Mouse (Mus musculus): ENCODE results near the gene Spata31d1a. TPM values are rescaled to one million over a fixed set of nuclear protein-coding genes. Genes with fewer than 3 reads are reported as not detected.
"Not testable (repeated sequence)": the region's sequence is repeated elsewhere in the genome, so short reads cannot be mapped to it uniquely, and the experiment has no call there.

Gene Spata31d1a
- polyA plus RNA-seq, 1 experiment from 2014 or later: 0.41 TPM

- Histone ChIP-seq H3K9ac (replicated peaks; ENCODE audit: low read depth) (no peak within 1 kb of the TSS), H3K9me3 (ENCODE audit: low read length) (no peaks in the 10 kb centered on the region), H3K27me3 (replicated peaks; ENCODE audit: insufficient read depth, low read length) (no peaks in the 10 kb centered on the region), H3K27ac (ENCODE audit: low read length) (no peak within 1 kb of the TSS), H3K4me3 (ENCODE audit: low read depth, low read length) (no peak within 1 kb of the TSS), H3K4me1 (ENCODE audit: insufficient read depth, low read depth, low read length) (no peaks in the 10 kb centered on the region), H3K36me3 (ENCODE audit: insufficient read depth, low read length) (no peaks in the 10 kb centered on the region), H3K4me2 (replicated peaks; ENCODE audit: low read depth, low read length) (no peak within 1 kb of the TSS)
- WGBS: 38% methylated on average over 7 of the region's 7 CpGs
- no peak for ATAC-seq
- DNase-seq (ENCODE audit: low spot score): no peak
- no peak for TF ChIP-seq CTCF (IDR thresholded peaks at IDR 0.05)
- no peak for TF ChIP-seq EP300 (IDR thresholded peaks at IDR 0.05)
Observed at GRCm38 (mm10) chr13:59731652-59732051, 21.5 kb upstream of the Spata31d1a start, which contains the start of gene Spata31d1d. Spata31d1d (minus strand) TSS chr13:59731752.

GRCm38 (mm10) chr13:59728378-59729093 lies 18.4 kb upstream of the Spata31d1a start:
- Histone ChIP-seq H3K9ac (replicated peaks; ENCODE audit: low read depth) (no peak overlapping the region), H3K4me2 (replicated peaks; ENCODE audit: low read depth, low read length) (no peak overlapping the region), H3K27ac (ENCODE audit: low read length) (no peak overlapping the region), H3K4me3 (ENCODE audit: low read depth, low read length) (no peak overlapping the region), H3K9me3 (ENCODE audit: low read length) (no peaks in the 10 kb centered on the region), H3K36me3 (ENCODE audit: insufficient read depth, low read length) (no peaks in the 10 kb centered on the region), H3K4me1 (ENCODE audit: insufficient read depth, low read depth, low read length) (no peaks in the 10 kb centered on the region), H3K27me3 (replicated peaks; ENCODE audit: insufficient read depth, low read length) (no peaks in the 10 kb centered on the region)
- ATAC-seq (peak; percentile 93), DNase-seq (ENCODE audit: low spot score) (peak; percentile 93)
- TF ChIP-seq CTCF (IDR thresholded peaks at IDR 0.05) (peak; percentile 98), EP300 (IDR thresholded peaks at IDR 0.05) (no peak)
- WGBS: 12% methylated on average over 7 of the region's 7 CpGs

DNA sequence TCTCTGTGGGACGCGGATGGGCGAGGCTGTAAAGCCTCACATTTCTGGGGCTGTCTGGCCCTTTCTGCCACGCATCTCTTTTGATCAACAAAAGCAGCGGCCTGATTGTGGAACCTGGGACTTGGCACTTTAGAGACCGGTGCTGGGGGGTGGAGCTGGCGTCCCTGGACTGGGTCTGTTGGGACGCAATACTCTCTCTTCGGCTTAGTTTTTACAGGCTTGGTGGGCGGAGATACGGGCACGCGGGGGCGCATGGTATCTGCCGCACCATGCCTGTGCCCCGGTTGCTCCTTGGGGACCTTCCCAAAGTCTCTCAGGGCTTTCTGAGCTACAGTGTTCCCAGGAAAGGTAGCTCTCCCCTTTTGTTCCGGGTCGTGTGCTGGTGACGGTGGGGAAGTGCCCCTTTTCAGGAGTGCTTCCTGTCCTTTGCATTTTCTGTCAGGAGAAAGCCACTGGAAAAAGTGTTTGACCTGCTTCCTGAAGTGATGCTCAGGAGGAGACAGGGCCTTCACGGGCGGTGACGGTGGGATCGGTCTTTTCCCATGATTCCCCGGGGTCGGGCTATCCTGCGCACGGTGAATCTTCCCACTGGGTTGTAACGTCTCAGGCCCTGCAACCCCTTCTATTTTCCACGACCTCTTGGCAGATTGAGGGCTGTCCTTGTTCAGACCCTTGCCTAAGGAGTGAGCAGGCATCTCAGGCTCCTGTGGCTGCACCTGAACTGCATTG lies 16.2 kb upstream of the Spata31d1a start:
- no peak overlapping the region for H3K9ac ChIP-seq (replicated peaks; ENCODE audit: low read depth)

DNA sequence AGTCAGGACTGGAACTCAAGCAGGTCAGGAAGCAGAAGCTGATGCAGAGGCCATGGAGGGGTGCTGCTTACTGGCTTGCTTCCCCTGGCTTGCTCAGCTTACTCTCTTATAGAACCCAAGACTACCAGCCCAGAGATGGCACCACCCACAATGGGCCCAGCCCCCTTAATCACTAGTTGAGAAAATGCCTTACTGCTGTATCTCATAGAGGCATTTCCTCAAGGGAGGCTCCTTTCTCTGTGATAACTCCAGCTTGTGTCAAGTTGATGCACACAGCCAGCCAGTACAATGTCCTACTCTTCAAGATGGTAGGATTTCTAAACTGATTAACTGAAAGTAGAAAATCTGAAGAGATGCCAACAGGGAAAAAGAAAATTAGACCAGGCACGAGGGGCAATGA lies 12.0 kb upstream of the Spata31d1a start:
- not testable (repeated sequence) for H3K27me3 ChIP-seq (replicated peaks; ENCODE audit: insufficient read depth, low read length); H3K4me1 ChIP-seq (ENCODE audit: insufficient read depth, low read depth, low read length); H3K9ac ChIP-seq (replicated peaks; ENCODE audit: low read depth); DNase-seq (ENCODE audit: low spot score); ATAC-seq; H3K27ac ChIP-seq (ENCODE audit: low read length); H3K4me2 ChIP-seq (replicated peaks; ENCODE audit: low read depth, low read length); H3K9me3 ChIP-seq (ENCODE audit: low read length); H3K36me3 ChIP-seq (ENCODE audit: insufficient read depth, low read length); H3K4me3 ChIP-seq (ENCODE audit: low read depth, low read length)
- WGBS: 59% methylated on average over 1 of the region's 1 CpGs

More for the DNA sequence above, 16.2 kb upstream of the Spata31d1a start:
- no peak overlapping the region for H3K27ac ChIP-seq (ENCODE audit: low read length)
- no peaks in the 10 kb centered on the region for H3K36me3 ChIP-seq (ENCODE audit: insufficient read depth, low read length)
- H3K9me3 ChIP-seq (ENCODE audit: low read length): no peaks in the 10 kb centered on the region
- ATAC-seq (no peak), DNase-seq (ENCODE audit: low spot score) (no peak)
- WGBS: 31% methylated on average over 29 of the region's 29 CpGs
- H3K4me2 ChIP-seq (replicated peaks; ENCODE audit: low read depth, low read length): 0 out of 2 replicates have a peak overlapping the region, but pooled peaks have one; percentile 22
- H3K4me1 ChIP-seq (ENCODE audit: insufficient read depth, low read depth, low read length): no peaks in the 10 kb centered on the region
- no peaks in the 10 kb centered on the region for H3K27me3 ChIP-seq (replicated peaks; ENCODE audit: insufficient read depth, low read length)
- no peak overlapping the region for H3K4me3 ChIP-seq (ENCODE audit: low read depth, low read length)
- TF ChIP-seq EP300 (IDR thresholded peaks at IDR 0.05) (no peak), CTCF (IDR thresholded peaks at IDR 0.05) (no peak)

- 100% methylated on average over 1 of the region's 1 CpGs for WGBS
- Histone ChIP-seq H3K27me3 (replicated peaks; ENCODE audit: insufficient read depth, low read length) (no peaks in the 10 kb centered on the region), H3K9ac (replicated peaks; ENCODE audit: low read depth) (no peak overlapping the region), H3K4me2 (replicated peaks; ENCODE audit: low read depth, low read length) (no peak overlapping the region), H3K27ac (ENCODE audit: low read length) (0 out of 2 replicates have a peak overlapping the region, but pooled peaks have one; percentile 47), H3K36me3 (ENCODE audit: insufficient read depth, low read length) (no peaks in the 10 kb centered on the region), H3K4me1 (ENCODE audit: insufficient read depth, low read depth, low read length) (peaks cover 4% of the 10 kb centered on the region; the same call in 1 of the 2 replicates), H3K4me3 (ENCODE audit: low read depth, low read length) (no peak overlapping the region), H3K9me3 (ENCODE audit: low read length) (no peaks in the 10 kb centered on the region)
- DNase-seq (ENCODE audit: low spot score) (no peak), ATAC-seq (no peak)
- TF ChIP-seq CTCF (IDR thresholded peaks at IDR 0.05) (no peak), EP300 (IDR thresholded peaks at IDR 0.05) (no peak)
Observed at GRCm38 (mm10) chr13:59719475-59719874, 9.3 kb upstream of the Spata31d1a start.

GRCm38 (mm10) chr13:59718857-59719440 lies 8.8 kb upstream of the Spata31d1a start:
- H3K9me3 ChIP-seq (ENCODE audit: low read length); H3K9ac ChIP-seq (replicated peaks; ENCODE audit: low read depth); H3K4me2 ChIP-seq (replicated peaks; ENCODE audit: low read depth, low read length); H3K4me1 ChIP-seq (ENCODE audit: insufficient read depth, low read depth, low read length); H3K36me3 ChIP-seq (ENCODE audit: insufficient read depth, low read length); H3K4me3 ChIP-seq (ENCODE audit: low read depth, low read length); H3K27me3 ChIP-seq (replicated peaks; ENCODE audit: insufficient read depth, low read length): not testable (repeated sequence)
- 18% methylated on average over 6 of the region's 6 CpGs for WGBS
- TF ChIP-seq EP300 (IDR thresholded peaks at IDR 0.05): 0 out of 2 replicates have a peak, but pooled peaks have one; percentile 19
- 0 out of 2 replicates have a peak overlapping the region, but pooled peaks have one; percentile 47 for H3K27ac ChIP-seq (ENCODE audit: low read length)
- ATAC-seq: peak; percentile 94
- DNase-seq (ENCODE audit: low spot score): peak; percentile 65
